Mouse (Mus musculus) neural tube, embryonic 11.5 days (tissue): ENCODE measurements around the gene Pde6c. TPM values are rescaled to one million over a fixed set of nuclear protein-coding genes. Genes with fewer than 3 reads are reported as not detected.

Experiments
- ATAC-seq: fragments of 200-750 bp; cut with Nextera tagmentation; 2 replicates; pipeline ENCODE4 v1.8.0; 2017; ENCODE audit warnings: moderate number of reproducible peaks, mild to moderate bottlenecking, moderate TSS enrichment, moderate library complexity; ENCODE audit not compliant: insufficient read depth, low FRiP score, low TSS enrichment
- DNase-seq: peaks from one replicate; pipeline ENCODE4 v3.0.0-alpha.2; 2015; ENCODE audit warnings: low spot score
- H3K27ac ChIP-seq: fragments of 300-500 bp; sonication (generic); 2 replicates; pipeline ENCODE4 v1.5.1; 2014; ENCODE audit warnings: low read depth, mild to moderate bottlenecking, low read length
- H3K27me3 ChIP-seq: fragments of 300-500 bp; sonication (generic); 2 replicates; pipeline ENCODE4 v1.6.1; 2014; ENCODE audit warnings: mild to moderate bottlenecking, low read length, mixed read lengths; ENCODE audit not compliant: control insufficient read depth, insufficient read depth
- H3K36me3 ChIP-seq: fragments of 300-500 bp; sonication (generic); 2 replicates; pipeline ENCODE4 v1.6.1; 2014; ENCODE audit warnings: mild to moderate bottlenecking, low read length, moderate library complexity, mixed read lengths; ENCODE audit not compliant: control insufficient read depth, insufficient read depth
- H3K4me1 ChIP-seq: fragments of 300-500 bp; sonication (generic); 2 replicates; pipeline ENCODE4 v1.6.1; 2014; ENCODE audit warnings: low read length, mixed read lengths; ENCODE audit not compliant: control insufficient read depth, insufficient read depth
- H3K4me2 ChIP-seq: fragments of 300-500 bp; sonication (generic); 2 replicates; pipeline ENCODE4 v1.6.1; 2014; ENCODE audit warnings: low read depth, mild to moderate bottlenecking, moderate library complexity
- H3K4me3 ChIP-seq: fragments of 300-500 bp; sonication (generic); 2 replicates; pipeline ENCODE4 v1.5.1; 2014; ENCODE audit warnings: low read depth, low read length
- H3K9ac ChIP-seq: fragments of 300-500 bp; sonication (generic); 2 replicates; pipeline ENCODE4 v1.6.1; 2014; ENCODE audit warnings: mild to moderate bottlenecking, low read length
- H3K9me3 ChIP-seq: fragments of 300-500 bp; sonication (generic); 2 replicates; pipeline ENCODE4 v1.6.1; 2016; ENCODE audit warnings: low read length; ENCODE audit not compliant: control insufficient read depth
- WGBS: fragments of 180-500 bp; shearing (Covaris S2); extraction: QIAGEN DNeasy Blood & Tissue Kit; methylation state at CpG from one replicate; pipeline ENCODE4 v1.1.7; 2014; 5-methylcytosine and 5-hydroxymethylcytosine counted together
- polyA plus RNA-seq: library from polyadenylated mRNA; unstranded; fragments of >200 nt; fragmentation: Nextera tagmentation; extraction: Ambion mirVana; gene quantifications from 2 replicates; pipeline ENCODE4 v1.2.1, GENCODE M21; 2014

The Pde6c gene
- polyA plus RNA-seq, 1 experiment from 2014 or later, result not detected

DNA sequence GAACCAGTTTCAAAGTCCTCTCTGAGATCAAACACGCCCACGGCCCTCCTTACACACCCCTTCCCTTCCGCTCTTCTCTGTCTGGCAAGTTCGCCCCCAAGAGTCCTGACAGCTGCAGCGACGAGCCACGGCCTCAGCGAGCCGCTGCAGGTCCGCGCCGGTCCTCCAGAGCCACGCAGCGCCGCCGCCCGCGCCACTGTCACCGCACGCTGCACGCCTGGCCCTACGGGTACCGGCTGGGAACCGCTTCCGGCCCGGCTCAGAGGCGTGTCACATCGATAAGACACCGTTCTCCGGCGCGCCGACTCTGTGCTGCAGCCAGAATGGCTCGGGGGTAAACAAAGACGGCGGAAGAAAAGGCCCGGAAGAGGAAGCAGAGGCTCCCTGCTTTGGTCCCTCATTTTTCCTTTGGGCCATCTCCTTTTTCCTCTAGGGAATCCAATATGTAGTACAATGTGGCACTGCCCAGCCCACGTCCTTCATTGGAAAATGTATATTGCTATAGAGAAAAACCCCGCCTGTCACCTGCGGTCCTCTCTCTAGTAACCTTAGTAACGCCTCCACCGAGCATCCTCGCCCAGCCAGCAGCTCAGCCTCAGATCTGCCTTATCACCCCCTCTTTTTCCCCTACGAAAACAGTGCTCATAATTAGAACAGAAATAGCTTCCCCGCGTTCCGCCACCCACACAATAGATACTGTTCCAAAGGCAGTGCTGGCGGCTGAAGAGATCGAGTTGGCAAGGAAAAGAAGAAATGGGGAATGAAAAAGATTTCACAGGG lies 91.5 kb downstream of the Pde6c start, which contains the start of gene Fra10ac1:
Gene Fra10ac1, minus strand, starts transcription at position 252 of the 780 bp plus-strand sequence.
- peak; percentile 98 for ATAC-seq
- Histone ChIP-seq H3K27ac (peak within 1 kb of the TSS; percentile 85), H3K9me3 (no peaks in the 10 kb centered on the region), H3K4me3 (peak within 1 kb of the TSS; percentile 65), H3K36me3 (no peaks in the 10 kb centered on the region), H3K9ac (peak within 1 kb of the TSS; percentile 76), H3K4me2 (peak within 1 kb of the TSS; percentile 53), H3K4me1 (peaks cover 8% of the 10 kb centered on the region), H3K27me3 (no peaks in the 10 kb centered on the region)
- DNase-seq, result peak; percentile 92
- under 1% methylated on average over 49 of the region's 49 CpGs for WGBS

GRCm38 (mm10) chr19:38224685-38225060 lies 92.1 kb downstream of the Pde6c start:
- H3K4me1 ChIP-seq, result peaks cover 8% of the 10 kb centered on the region
- peak overlapping the region; percentile 53 for H3K4me2 ChIP-seq
- H3K9me3 ChIP-seq, result no peaks in the 10 kb centered on the region
- H3K9ac ChIP-seq, result peak overlapping the region; percentile 76
- H3K4me3 ChIP-seq, result peak overlapping the region; percentile 65
- whole genome bisulfite sequencing, result 17% methylated on average over 9 of the region's 9 CpGs
- H3K27ac ChIP-seq, result peak overlapping the region; percentile 85
- peak; percentile 46; the same call in 1 of the 2 replicates for ATAC-seq
- peak; percentile 33 for DNase-seq
- H3K36me3 ChIP-seq, result no peaks in the 10 kb centered on the region
- H3K27me3 ChIP-seq, result no peaks in the 10 kb centered on the region

DNA sequence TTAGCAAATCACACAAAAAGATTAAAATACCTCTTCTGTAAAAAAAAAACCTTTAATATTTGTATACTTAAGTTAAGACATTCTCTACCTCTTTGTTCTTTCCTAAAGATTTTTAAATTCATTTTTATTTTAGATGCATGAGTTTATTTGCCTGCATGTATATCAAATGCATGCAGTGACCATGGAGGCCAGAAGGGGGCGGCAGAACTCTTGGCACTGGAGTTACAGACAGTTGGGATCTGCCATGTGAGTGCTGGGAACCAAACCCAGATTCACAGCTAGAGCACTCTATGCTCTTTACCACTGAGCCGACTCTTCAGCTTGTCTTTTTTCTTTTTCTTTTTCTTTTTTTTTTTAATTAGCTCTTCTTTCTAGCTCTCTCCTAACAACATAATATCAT lies 96.1 kb downstream of the Pde6c start:
- H3K27me3 ChIP-seq, result no peaks in the 10 kb centered on the region
- no peak overlapping the region for H3K4me3 ChIP-seq

DNA sequence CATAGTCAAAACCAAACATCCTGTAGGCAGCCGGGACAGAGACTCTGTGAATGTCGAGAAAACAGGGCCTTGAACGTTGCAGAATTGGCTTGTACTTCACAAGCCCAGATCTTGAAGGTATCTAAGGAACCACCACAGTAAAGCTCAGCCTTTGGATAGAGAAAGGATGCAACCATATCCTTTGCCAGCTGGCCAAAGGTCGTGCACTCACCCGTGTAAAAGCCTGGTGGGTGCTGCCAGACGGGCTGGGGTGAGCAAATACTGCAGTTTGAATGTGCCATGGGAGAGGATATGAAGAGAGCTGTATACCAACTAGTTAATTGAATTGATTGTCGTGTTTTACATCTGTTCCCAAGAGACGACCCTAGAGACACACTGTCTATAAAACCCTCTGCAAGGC lies 99.5 kb downstream of the Pde6c start:
- H3K4me3 ChIP-seq, result no peak overlapping the region
- 32% methylated on average over 8 of the region's 8 CpGs for WGBS
- no peak overlapping the region for H3K4me2 ChIP-seq
- H3K27ac ChIP-seq, result no peak overlapping the region
- H3K27me3 ChIP-seq, result no peaks in the 10 kb centered on the region
- DNase-seq (no peak), ATAC-seq (no peak)
- no peak overlapping the region for H3K9ac ChIP-seq
- no peaks in the 10 kb centered on the region for H3K36me3 ChIP-seq
- no peaks in the 10 kb centered on the region for H3K4me1 ChIP-seq
- no peaks in the 10 kb centered on the region for H3K9me3 ChIP-seq

More for the DNA sequence above, 96.1 kb downstream of the Pde6c start:
- Histone ChIP-seq H3K36me3 (no peaks in the 10 kb centered on the region), H3K4me2 (no peak overlapping the region), H3K27ac (no peak overlapping the region), H3K4me1 (peaks cover 2% of the 10 kb centered on the region; the same call in 1 of the 2 replicates), H3K9me3 (no peaks in the 10 kb centered on the region), H3K9ac (no peak overlapping the region)
- ATAC-seq, result no peak
- DNase-seq, result no peak
- WGBS, result 53% methylated on average over 2 of the region's 2 CpGs

DNA sequence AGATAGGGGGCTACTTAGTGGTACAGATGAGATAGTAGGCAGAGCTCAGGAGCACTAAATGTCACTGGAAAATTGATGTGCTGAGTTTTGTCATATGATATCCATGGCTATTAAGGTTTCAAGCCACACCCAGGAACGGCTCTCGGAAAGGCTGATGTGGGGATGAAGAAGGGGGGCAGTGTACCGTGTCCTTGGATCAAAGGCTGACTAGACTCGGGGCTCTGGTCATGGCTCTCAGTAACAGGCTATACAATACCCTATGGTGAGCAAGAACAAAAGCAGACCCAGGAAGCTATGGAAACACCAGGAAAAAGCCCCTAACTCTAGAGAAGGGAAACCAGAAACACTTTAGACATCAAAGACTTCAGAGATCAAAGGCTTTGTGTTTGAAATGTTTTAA lies 99.9 kb downstream of the Pde6c start:
- WGBS, result 9% methylated on average over 4 of the region's 4 CpGs

More for the DNA sequence above, 99.9 kb downstream of the Pde6c start:
- Histone ChIP-seq H3K4me1 (no peaks in the 10 kb centered on the region), H3K36me3 (no peaks in the 10 kb centered on the region), H3K27me3 (no peaks in the 10 kb centered on the region), H3K4me3 (no peak overlapping the region), H3K4me2 (no peak overlapping the region), H3K27ac (no peak overlapping the region), H3K9ac (no peak overlapping the region), H3K9me3 (no peaks in the 10 kb centered on the region)
- ATAC-seq (no peak), DNase-seq (no peak)

Other genes with a start within 250 kb of the Pde6c start
- gene Myof, start 89.2 kb upstream of the Pde6c start, polyA plus RNA-seq, result 2.1 and 3.2 TPM in 2 replicates
- 40.8 and 44.6 TPM in 2 replicates for gene Cep55, start 77.8 kb upstream of the Pde6c start, polyA plus RNA-seq
- not detected in 2 replicates for gene Ffar4, start 35.7 kb upstream of the Pde6c start, polyA plus RNA-seq
- gene Rbp4, start 7.5 kb upstream of the Pde6c start, polyA plus RNA-seq, result 2.1 and 3.2 TPM in 2 replicates
- 38.5 and 40.3 TPM in 2 replicates for gene Fra10ac1, start 91.4 kb downstream of the Pde6c start, polyA plus RNA-seq
- 0.40 and 0.70 TPM in 2 replicates for gene Lgi1, start 131.8 kb downstream of the Pde6c start, polyA plus RNA-seq